Mouse (Mus musculus): ENCODE measurements around the gene Mtmr3.

GRCm38 (mm10) chr11:4591811-4592210, 2.9 kb downstream of the Mtmr3 start:
- TF ChIP-seq CTCF (IDR thresholded peaks at IDR 0.05) (no peak), EP300 (IDR thresholded peaks at IDR 0.05) (0 out of 2 replicates have a peak, but pooled peaks have one; percentile 18)
